Comparison of ENCODE assay signal across 39 mouse cellular contexts in the genomic region with DNA sequence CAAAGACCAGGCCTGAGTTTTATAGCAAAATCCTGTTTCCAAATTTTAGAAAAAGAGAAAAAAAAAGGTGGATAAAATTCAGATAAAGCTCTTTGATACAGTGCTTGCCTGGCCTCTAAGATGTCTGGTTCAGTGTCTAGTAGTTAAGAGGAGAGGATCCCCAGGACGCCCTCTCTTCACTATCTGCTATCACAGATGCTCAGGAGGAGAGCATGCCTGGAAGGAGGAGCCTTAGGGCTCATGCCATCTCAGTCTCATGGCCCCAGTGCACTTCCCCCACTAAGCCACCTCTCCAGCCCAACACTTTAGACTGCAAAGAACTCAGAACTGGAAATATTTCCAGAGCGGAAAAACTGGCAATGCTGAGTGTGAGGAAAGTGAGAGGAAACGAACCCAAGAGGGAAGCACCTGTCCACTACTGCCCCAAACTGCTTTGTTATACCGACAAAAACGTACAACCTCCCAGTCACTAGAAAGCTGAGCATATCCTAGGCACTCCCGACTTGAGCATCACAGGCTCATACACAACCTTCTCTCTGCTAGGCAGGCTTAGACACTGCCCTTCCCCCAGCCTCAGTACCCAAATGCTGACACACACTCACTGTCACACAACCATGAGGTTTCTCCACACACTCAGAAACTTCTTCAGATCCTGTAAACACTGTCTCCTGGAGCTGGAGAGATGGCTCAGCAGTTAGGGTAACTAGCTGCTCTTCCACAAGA. TPM values are rescaled to one million over a fixed set of nuclear protein-coding genes. Genes with fewer than 3 reads are reported as not detected.
DNase-seq lines count a peak whose midpoint lies in the region; ATAC-seq and TF ChIP-seq lines count a peak whose summit lies in the region.
"Had no signal": no experiment of that assay in that cellular context is flagged by ENCODE, and none has a peak within 500 bp of the region (broad histone marks: within the 10 kb centered on the region; RNA-seq: fewer than 3 reads in every experiment).

No protein-coding gene starts in this region.

- peak; percentile 69 for TF ChIP-seq EP300 in liver, embryonic 14.5 days (IDR thresholded peaks at IDR 0.05; ENCODE audit: low read depth)

- no peak for TF ChIP-seq CTCF in liver, embryonic 14.5 days (IDR thresholded peaks at IDR 0.05; ENCODE audit: low read depth)

- no peaks in the 10 kb centered on the region for H3K9me3 ChIP-seq in midbrain, embryonic 11.5 days (ENCODE audit: control insufficient read depth, low read length)
- no peaks in the 10 kb centered on the region for H3K9me3 ChIP-seq in midbrain, embryonic 13.5 days
- no peaks in the 10 kb centered on the region for H3K9me3 ChIP-seq in liver, embryonic 14.5 days (ENCODE audit: control insufficient read depth, low read length)
- H3K9me3 ChIP-seq in embryonic facial prominence, embryonic 10.5 days = no peaks in the 10 kb centered on the region
- H3K9me3 ChIP-seq in forebrain, embryonic 15.5 days = no peaks in the 10 kb centered on the region
- H3K9me3 ChIP-seq: forebrain, embryonic 10.5 days; G1E; hindbrain, embryonic 13.5 days; kidney, embryonic 15.5 days; limb, embryonic 12.5 days; midbrain, embryonic 10.5 days; neural tube, embryonic 12.5 days had no signal

- 92% methylated on average over 6 of the region's 6 CpGs for WGBS in midbrain, embryonic 11.5 days
- WGBS in midbrain, embryonic 13.5 days = 93% methylated on average over 6 of the region's 6 CpGs
- WGBS in liver, embryonic 14.5 days (ENCODE audit: insufficient replicate concordance) = 56% methylated on average over 6 of the region's 6 CpGs
- WGBS in embryonic facial prominence, embryonic 10.5 days = 93% methylated on average over 6 of the region's 6 CpGs
- WGBS in forebrain, embryonic 15.5 days = 91% methylated on average over 6 of the region's 6 CpGs

- no peak overlapping the region for H3K4me3 ChIP-seq in midbrain, embryonic 11.5 days (ENCODE audit: low read depth, low read length)
- H3K4me3 ChIP-seq in midbrain, embryonic 13.5 days (replicated peaks) = no peak overlapping the region
- no peak overlapping the region for H3K4me3 ChIP-seq in liver, embryonic 14.5 days (ENCODE audit: insufficient read depth in 1 of 2, low read depth in 2 of 2, low read length in 2 of 2)
- no peak overlapping the region for H3K4me3 ChIP-seq in embryonic facial prominence, embryonic 10.5 days
- no peak overlapping the region for H3K4me3 ChIP-seq in forebrain, embryonic 15.5 days
- H3K4me3 ChIP-seq: forebrain, embryonic 10.5 days; gastrocnemius, adult 2 months; hindbrain, embryonic 13.5 days; kidney, embryonic 15.5 days; limb, embryonic 12.5 days; midbrain, embryonic 10.5 days; myocyte; neural tube, embryonic 12.5 days had no signal

- H3K9ac ChIP-seq in midbrain, embryonic 11.5 days (ENCODE audit: low read length) = no peak overlapping the region
- no peak overlapping the region for H3K9ac ChIP-seq in midbrain, embryonic 13.5 days (replicated peaks)
- H3K9ac ChIP-seq in liver, embryonic 14.5 days (replicated peaks) = peak overlapping the region; percentile 23; the same call in 1 of the 2 replicates
- no peak overlapping the region for H3K9ac ChIP-seq in forebrain, embryonic 15.5 days (replicated peaks)
- H3K9ac ChIP-seq: hindbrain, embryonic 13.5 days; kidney, embryonic 15.5 days; limb, embryonic 12.5 days; neural tube, embryonic 12.5 days had no signal

- H3K27ac ChIP-seq in midbrain, embryonic 11.5 days (ENCODE audit: low read depth, low read length) = no peak overlapping the region
- no peak overlapping the region for H3K27ac ChIP-seq in midbrain, embryonic 13.5 days
- H3K27ac ChIP-seq in liver, embryonic 14.5 days = peak overlapping the region; percentile 81
- no peak overlapping the region for H3K27ac ChIP-seq in embryonic facial prominence, embryonic 10.5 days (replicated peaks)
- no peak overlapping the region for H3K27ac ChIP-seq in forebrain, embryonic 15.5 days (replicated peaks)
- H3K27ac ChIP-seq: forebrain, embryonic 10.5 days; gastrocnemius, adult 2 months; hindbrain, embryonic 13.5 days; kidney, embryonic 15.5 days; limb, embryonic 12.5 days; macrophage; midbrain, embryonic 10.5 days; neural tube, embryonic 12.5 days had no signal

- H3K27me3 ChIP-seq in midbrain, embryonic 11.5 days (ENCODE audit: control insufficient read depth, insufficient read depth, low read length) = no peaks in the 10 kb centered on the region
- no peaks in the 10 kb centered on the region for H3K27me3 ChIP-seq in midbrain, embryonic 13.5 days
- H3K27me3 ChIP-seq in liver, embryonic 14.5 days (ENCODE audit: control insufficient read depth, insufficient read depth, low read length) = no peaks in the 10 kb centered on the region
- no peaks in the 10 kb centered on the region for H3K27me3 ChIP-seq in embryonic facial prominence, embryonic 10.5 days (replicated peaks; ENCODE audit: low read depth, poor library complexity, severe bottlenecking)
- H3K27me3 ChIP-seq in forebrain, embryonic 15.5 days = no peaks in the 10 kb centered on the region
- H3K27me3 ChIP-seq: hindbrain, embryonic 13.5 days; kidney, embryonic 15.5 days; limb, embryonic 12.5 days; neural tube, embryonic 12.5 days had no signal

- H3K36me3 ChIP-seq in midbrain, embryonic 11.5 days (ENCODE audit: control insufficient read depth, insufficient read depth, low read length) = peaks cover 22% of the 10 kb centered on the region
- peaks cover 99% of the 10 kb centered on the region for H3K36me3 ChIP-seq in midbrain, embryonic 13.5 days
- peaks cover 92% of the 10 kb centered on the region for H3K36me3 ChIP-seq in liver, embryonic 14.5 days (replicated peaks; ENCODE audit: control insufficient read depth, insufficient read depth, low read depth)
- H3K36me3 ChIP-seq in embryonic facial prominence, embryonic 10.5 days (replicated peaks) = peaks cover 100% of the 10 kb centered on the region
- peaks cover 93% of the 10 kb centered on the region for H3K36me3 ChIP-seq in forebrain, embryonic 15.5 days

- H3K4me1 ChIP-seq in midbrain, embryonic 11.5 days (ENCODE audit: control insufficient read depth, insufficient read depth, low read length) = no peaks in the 10 kb centered on the region
- H3K4me1 ChIP-seq in midbrain, embryonic 13.5 days (replicated peaks) = no peaks in the 10 kb centered on the region
- H3K4me1 ChIP-seq in liver, embryonic 14.5 days (replicated peaks; ENCODE audit: control insufficient read depth in 2 of 2, insufficient read depth in 2 of 2, low read length in 1 of 2) = peaks cover 13 to 14% of the 10 kb centered on the region in 2 experiments
- no peaks in the 10 kb centered on the region for H3K4me1 ChIP-seq in embryonic facial prominence, embryonic 10.5 days
- H3K4me1 ChIP-seq in forebrain, embryonic 15.5 days = no peaks in the 10 kb centered on the region
- H3K4me1 ChIP-seq: forebrain, embryonic 10.5 days; hindbrain, embryonic 13.5 days; kidney, embryonic 15.5 days; limb, embryonic 12.5 days; midbrain, embryonic 10.5 days; neural tube, embryonic 12.5 days had no signal

- H3K4me2 ChIP-seq in midbrain, embryonic 11.5 days = no peak overlapping the region
- H3K4me2 ChIP-seq in midbrain, embryonic 13.5 days (replicated peaks) = no peak overlapping the region
- peak overlapping the region; percentile 41 for H3K4me2 ChIP-seq in liver, embryonic 14.5 days (ENCODE audit: low read depth)
- no peak overlapping the region for H3K4me2 ChIP-seq in forebrain, embryonic 15.5 days (replicated peaks)
- H3K4me2 ChIP-seq: heart, embryonic 11.5 days; hindbrain, embryonic 13.5 days; kidney, embryonic 15.5 days; limb, embryonic 12.5 days; neural tube, embryonic 12.5 days had no signal

- no peak for ATAC-seq in midbrain, embryonic 11.5 days (ENCODE audit: low FRiP score)
- no peak for ATAC-seq in midbrain, embryonic 13.5 days
- ATAC-seq in erythroid progenitor cell, adult 5-6 weeks (replicated peaks; ENCODE audit: low FRiP score, poor library complexity, severe bottlenecking) = peak; percentile 95
- peak; percentile 98 for ATAC-seq in liver, embryonic 14.5 days (ENCODE audit: insufficient read depth)
- peak; percentile 96 for ATAC-seq in megakaryocyte-erythroid progenitor cell, adult 5-6 weeks (replicated peaks; ENCODE audit: low FRiP score, low TSS enrichment, poor library complexity, severe bottlenecking)
- ATAC-seq in forebrain, embryonic 15.5 days (replicated peaks) = no peak
- ATAC-seq: forebrain, embryonic 16.5 days had no signal

- DNase-seq in midbrain, embryonic 11.5 days (ENCODE audit: low spot score, missing footprints) = peak; percentile 26
- DNase-seq in liver, embryonic 14.5 days (ENCODE audit: low read depth in 3 of 3, low spot score in 3 of 3) = peak in 2 of 3 experiments; percentile 62 to 67
- DNase-seq in ovary, adult 18-20 months (ENCODE audit: low spot score) = no peak
- DNase-seq in embryonic facial prominence, embryonic 10.5 days (ENCODE audit: low spot score) = no peak
- DNase-seq: adrenal gland, postnatal 14 days; cerebellum, adult 18-20 months; cerebellum, postnatal 10 days; gastrocnemius, adult 2 months; gastrocnemius, postnatal 36 days; heart, adult 18-20 months; heart, postnatal 4 days; kidney, adult 11 months; kidney, postnatal 36 days; layer of hippocampus, postnatal 36 days; lung, adult 18-20 months; lung, postnatal 10 days; retina, postnatal 1 day; right cerebral cortex, postnatal 14 days; thymus, adult 2 months; thymus, postnatal 36 days had no signal

RNA-seq across cellular contexts. Expression of a gene that starts 19.5 kb away (rescaled TPM):
- not detected in 2 replicates for polyA plus RNA-seq in midbrain, embryonic 11.5 days (2014; fragmentation: Nextera tagmentation; extraction: Ambion mirVana)
- not detected in 2 replicates for polyA plus RNA-seq in midbrain, embryonic 13.5 days (2015; fragmentation: Nextera tagmentation; extraction: Ambion mirVana)
- not detected in 2 replicates for total RNA-seq in erythroid progenitor cell, adult 5-6 weeks (2015; ENCODE audit: low replicate concordance)
- total RNA-seq in erythroid progenitor cell, adult 5-6 weeks (2017; ENCODE audit: low replicate concordance) = not detected in 2 replicates
- not detected in 2 replicates for polyA plus RNA-seq in liver, embryonic 14.5 days (2012; rRNA removed)
- polyA plus RNA-seq in liver, embryonic 14.5 days (2014; fragmentation: Nextera tagmentation; extraction: Ambion mirVana) = not detected in 2 replicates
- not detected in 2 replicates for total RNA-seq in megakaryocyte-erythroid progenitor cell, adult 5-6 weeks (2014; fragmentation: Nextera tagmentation)
- not detected in 2 replicates for total RNA-seq in megakaryocyte-erythroid progenitor cell, adult 5-6 weeks (2017)
- polyA plus RNA-seq in embryonic facial prominence, embryonic 10.5 days (2016; fragmentation: Nextera tagmentation; extraction: Ambion mirVana) = 0.18 TPM in 1 of 2 replicates, not detected in the other
- 0.15 TPM in 1 of 2 replicates, not detected in the other for polyA plus RNA-seq in forebrain, embryonic 15.5 days (2015; fragmentation: Nextera tagmentation; extraction: Ambion mirVana)
- total RNA-seq: G1E; gastrocnemius, adult 2 months; gastrocnemius, postnatal 36 days; heart, adult 18-20 months; heart, postnatal 4 days; layer of hippocampus, adult 8-10 months; layer of hippocampus, postnatal 36 days; left cerebral cortex, postnatal 25 days had no signal
- polyA plus RNA-seq: embryonic facial prominence, embryonic 11.5 days; forebrain, embryonic 10.5 days; G1E; kidney, embryonic 15.5 days; limb, embryonic 12.5 days; macrophage; midbrain, embryonic 10.5 days; myocyte; neural tube, embryonic 12.5 days; stomach, embryonic 16.5 days had no signal

RNA-seq across cellular contexts. Expression of a gene that starts 21.0 kb away (rescaled TPM):
- 114 and 116 TPM in 2 replicates for polyA plus RNA-seq in midbrain, embryonic 11.5 days (2014; fragmentation: Nextera tagmentation; extraction: Ambion mirVana)
- polyA plus RNA-seq in midbrain, embryonic 13.5 days (2015; fragmentation: Nextera tagmentation; extraction: Ambion mirVana) = 51.5 and 53.4 TPM in 2 replicates
- 62.9 and 90.1 TPM in 2 replicates for total RNA-seq in erythroid progenitor cell, adult 5-6 weeks (2015; ENCODE audit: low replicate concordance)
- total RNA-seq in erythroid progenitor cell, adult 5-6 weeks (2017; ENCODE audit: low replicate concordance) = 63.4 and 92.7 TPM in 2 replicates
- polyA plus RNA-seq in liver, embryonic 14.5 days (2012; rRNA removed) = 23.9 and 32.7 TPM in 2 replicates
- 49.6 and 58.7 TPM in 2 replicates for polyA plus RNA-seq in liver, embryonic 14.5 days (2014; fragmentation: Nextera tagmentation; extraction: Ambion mirVana)
- 66.8 and 72.5 TPM in 2 replicates for total RNA-seq in megakaryocyte-erythroid progenitor cell, adult 5-6 weeks (2014; fragmentation: Nextera tagmentation)
- total RNA-seq in megakaryocyte-erythroid progenitor cell, adult 5-6 weeks (2017) = 121 and 147 TPM in 2 replicates
- 83.4 and 85.3 TPM in 2 replicates for polyA plus RNA-seq in embryonic facial prominence, embryonic 10.5 days (2016; fragmentation: Nextera tagmentation; extraction: Ambion mirVana)
- polyA plus RNA-seq in forebrain, embryonic 15.5 days (2015; fragmentation: Nextera tagmentation; extraction: Ambion mirVana) = 52.9 and 53.4 TPM in 2 replicates

RNA-seq across cellular contexts. Expression of a gene that starts 23.2 kb away (rescaled TPM):
- 15.6 and 16.1 TPM in 2 replicates for polyA plus RNA-seq in midbrain, embryonic 11.5 days (2014; fragmentation: Nextera tagmentation; extraction: Ambion mirVana)
- polyA plus RNA-seq in midbrain, embryonic 13.5 days (2015; fragmentation: Nextera tagmentation; extraction: Ambion mirVana) = 21.7 and 23.9 TPM in 2 replicates
- 23.4 and 33.1 TPM in 2 replicates for total RNA-seq in erythroid progenitor cell, adult 5-6 weeks (2015; ENCODE audit: low replicate concordance)
- total RNA-seq in erythroid progenitor cell, adult 5-6 weeks (2017; ENCODE audit: low replicate concordance) = 21.6 and 29.3 TPM in 2 replicates
- 8.7 and 10.1 TPM in 2 replicates for polyA plus RNA-seq in liver, embryonic 14.5 days (2012; rRNA removed)
- 7.9 and 10.9 TPM in 2 replicates for polyA plus RNA-seq in liver, embryonic 14.5 days (2014; fragmentation: Nextera tagmentation; extraction: Ambion mirVana)
- 28.5 and 31.0 TPM in 2 replicates for total RNA-seq in megakaryocyte-erythroid progenitor cell, adult 5-6 weeks (2014; fragmentation: Nextera tagmentation)
- 15.2 and 16.6 TPM in 2 replicates for total RNA-seq in megakaryocyte-erythroid progenitor cell, adult 5-6 weeks (2017)
- polyA plus RNA-seq in embryonic facial prominence, embryonic 10.5 days (2016; fragmentation: Nextera tagmentation; extraction: Ambion mirVana) = 28.0 and 28.8 TPM in 2 replicates
- polyA plus RNA-seq in forebrain, embryonic 15.5 days (2015; fragmentation: Nextera tagmentation; extraction: Ambion mirVana) = 22.5 and 22.7 TPM in 2 replicates

RNA-seq across cellular contexts. Expression of a gene that starts 31.3 kb away (rescaled TPM):
- polyA plus RNA-seq in midbrain, embryonic 11.5 days (2014; fragmentation: Nextera tagmentation; extraction: Ambion mirVana) = 6.2 and 6.5 TPM in 2 replicates
- polyA plus RNA-seq in midbrain, embryonic 13.5 days (2015; fragmentation: Nextera tagmentation; extraction: Ambion mirVana) = 10.3 and 11.5 TPM in 2 replicates
- 3.2 and 11.7 TPM in 2 replicates for total RNA-seq in erythroid progenitor cell, adult 5-6 weeks (2015; ENCODE audit: low replicate concordance)
- 0.61 TPM in 1 of 2 replicates, not detected in the other for total RNA-seq in erythroid progenitor cell, adult 5-6 weeks (2017; ENCODE audit: low replicate concordance)
- polyA plus RNA-seq in liver, embryonic 14.5 days (2012; rRNA removed) = 39.0 and 58.3 TPM in 2 replicates
- 43.6 and 48.0 TPM in 2 replicates for polyA plus RNA-seq in liver, embryonic 14.5 days (2014; fragmentation: Nextera tagmentation; extraction: Ambion mirVana)
- 0.92 and 5.0 TPM in 2 replicates for total RNA-seq in megakaryocyte-erythroid progenitor cell, adult 5-6 weeks (2014; fragmentation: Nextera tagmentation)
- total RNA-seq in megakaryocyte-erythroid progenitor cell, adult 5-6 weeks (2017) = not detected in 2 replicates
- 6.1 and 6.3 TPM in 2 replicates for polyA plus RNA-seq in embryonic facial prominence, embryonic 10.5 days (2016; fragmentation: Nextera tagmentation; extraction: Ambion mirVana)
- polyA plus RNA-seq in forebrain, embryonic 15.5 days (2015; fragmentation: Nextera tagmentation; extraction: Ambion mirVana) = 15.2 and 15.6 TPM in 2 replicates

RNA-seq across cellular contexts. Expression of a gene that starts 42.8 kb away (rescaled TPM):
- 102 TPM in 2 replicates for polyA plus RNA-seq in midbrain, embryonic 11.5 days (2014; fragmentation: Nextera tagmentation; extraction: Ambion mirVana)
- 127 and 132 TPM in 2 replicates for polyA plus RNA-seq in midbrain, embryonic 13.5 days (2015; fragmentation: Nextera tagmentation; extraction: Ambion mirVana)
- 68.5 and 96.0 TPM in 2 replicates for total RNA-seq in erythroid progenitor cell, adult 5-6 weeks (2015; ENCODE audit: low replicate concordance)
- 56.4 and 69.8 TPM in 2 replicates for total RNA-seq in erythroid progenitor cell, adult 5-6 weeks (2017; ENCODE audit: low replicate concordance)
- 40.3 and 42.8 TPM in 2 replicates for polyA plus RNA-seq in liver, embryonic 14.5 days (2012; rRNA removed)
- polyA plus RNA-seq in liver, embryonic 14.5 days (2014; fragmentation: Nextera tagmentation; extraction: Ambion mirVana) = 68.0 and 75.4 TPM in 2 replicates
- 82.6 and 91.5 TPM in 2 replicates for total RNA-seq in megakaryocyte-erythroid progenitor cell, adult 5-6 weeks (2014; fragmentation: Nextera tagmentation)
- total RNA-seq in megakaryocyte-erythroid progenitor cell, adult 5-6 weeks (2017) = 34.8 and 55.5 TPM in 2 replicates
- polyA plus RNA-seq in embryonic facial prominence, embryonic 10.5 days (2016; fragmentation: Nextera tagmentation; extraction: Ambion mirVana) = 106 and 111 TPM in 2 replicates
- polyA plus RNA-seq in forebrain, embryonic 15.5 days (2015; fragmentation: Nextera tagmentation; extraction: Ambion mirVana) = 126 and 130 TPM in 2 replicates

Comparison
In these comparisons a context has a peak if more than half of its experiments do, and no peak if none do; other contexts are left out.
1. ATAC-seq: peak in erythroid progenitor cell, adult 5-6 weeks (single experiment), liver, embryonic 14.5 days (single experiment) and megakaryocyte-erythroid progenitor cell, adult 5-6 weeks (single experiment); none in midbrain, embryonic 11.5 days (single experiment), midbrain, embryonic 13.5 days (single experiment) and forebrain, embryonic 15.5 days (single experiment).
2. DNase-seq: peak in midbrain, embryonic 11.5 days (single experiment) and liver, embryonic 14.5 days (2 of 3); none in ovary, adult 18-20 months (single experiment) and embryonic facial prominence, embryonic 10.5 days (single experiment).